Mouse (Mus musculus) brain, embryonic 14.5 days (tissue): Measurements from ENCODE around the gene Hist1h4h.

Source experiments
- CTCF ChIP-seq: fragments of 200-500 bp; IDR thresholded peaks from 2 replicates; pipeline ENCODE4 v1.5.1; 2012; ENCODE audit warnings: inconsistent platforms, mild to moderate bottlenecking, moderate library complexity, borderline replicate concordance; ENCODE audit not compliant: insufficient read depth, insufficient read length; ENCODE audit errors: extremely low read depth
- POLR2A ChIP-seq: fragments of 200-500 bp; IDR thresholded peaks from 2 replicates; pipeline ENCODE4 v1.6.1; 2012; ENCODE audit warnings: mild to moderate bottlenecking, inconsistent platforms, borderline replicate concordance; ENCODE audit not compliant: poor library complexity, insufficient read depth, insufficient read length, severe bottlenecking; ENCODE audit errors: extremely low read depth

GRCm38 (mm10) chr13:23510127-23510526 is 20.7 kb upstream of the Hist1h4h start:
- TF ChIP-seq CTCF, result no peak
- TF ChIP-seq POLR2A, result no peak
